Mouse (Mus musculus): ENCODE measurements around the gene Gapvd1.
A peak's percentile ranks its signal among the peaks of the same experiment; 100 is the strongest.
"Not testable (repeated sequence)": the region's sequence is repeated elsewhere in the genome, so short reads cannot be mapped to it uniquely, and the experiment has no call there.

The Gapvd1 gene

DNA sequence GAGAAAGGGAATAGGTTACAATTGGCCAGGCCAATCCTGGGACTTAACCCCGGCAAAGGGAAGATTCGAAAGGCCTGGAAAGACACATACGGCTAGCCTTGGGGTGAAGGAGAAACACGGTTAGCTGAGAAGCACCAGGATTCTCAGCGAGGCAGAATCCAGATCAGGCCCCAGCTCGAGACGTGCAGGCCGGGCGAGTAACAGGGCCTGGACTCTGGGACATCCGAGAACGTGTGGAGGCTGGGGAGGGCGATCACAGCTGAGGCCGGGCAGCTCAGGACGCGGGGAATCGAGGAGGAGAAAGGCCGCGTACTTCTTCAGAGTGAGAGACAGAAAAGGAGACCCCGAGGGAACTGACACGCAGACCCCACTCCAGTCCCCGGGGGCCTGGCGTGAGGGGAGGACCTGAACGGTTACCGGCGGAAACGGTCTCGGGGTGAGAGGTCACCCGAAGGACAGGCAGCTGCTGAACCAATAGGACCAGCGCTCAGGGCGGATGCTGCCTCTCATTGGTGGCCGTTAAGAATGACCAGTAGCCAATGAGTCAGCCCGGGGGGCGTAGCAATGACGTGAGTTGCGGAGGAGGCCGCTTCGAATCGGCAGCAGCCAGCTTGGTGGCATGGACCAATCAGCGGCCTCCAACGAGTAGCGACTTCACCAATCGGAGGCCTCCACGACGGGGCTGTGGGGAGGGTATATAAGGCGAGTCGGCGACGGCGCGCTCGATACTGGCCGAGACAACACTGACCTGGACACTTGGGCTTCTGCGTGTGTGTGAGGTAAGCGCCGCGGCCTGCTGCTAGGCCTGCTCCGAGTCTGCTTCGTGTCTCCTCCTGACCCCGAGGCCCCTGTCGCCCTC lies 16.6 kb upstream of the Gapvd1 start, which contains the start of gene Hspa5:
TSS of gene Hspa5 (plus strand) at position 603 of the 859 bp plus-strand sequence.
- DNase-seq (ENCODE audit: low read depth, low spot score), result peak; percentile 100

GRCm38 (mm10) chr2:34770951-34771350 lies 15.9 kb upstream of the Gapvd1 start:
- DNase-seq (ENCODE audit: low read depth, low spot score), result no peak

DNA sequence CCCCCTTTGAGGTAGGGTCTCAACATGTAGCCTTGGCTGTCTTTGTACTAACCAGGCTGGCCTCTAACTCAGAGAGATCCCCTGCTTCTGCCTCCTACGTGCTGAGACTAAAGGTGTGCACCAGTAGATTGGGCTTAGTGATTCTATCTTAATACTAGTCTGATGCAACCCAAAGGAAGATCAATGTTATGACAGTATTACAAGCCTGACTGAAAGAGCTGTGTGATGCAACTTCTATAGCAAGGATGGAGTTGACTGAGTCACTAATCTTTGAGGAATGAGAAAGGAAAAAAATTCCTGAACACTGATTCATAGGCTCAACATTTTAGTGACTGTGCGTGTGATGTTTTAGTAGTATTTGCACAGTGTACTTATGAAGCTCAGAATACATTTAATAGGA lies 15.0 kb upstream of the Gapvd1 start:
- DNase-seq (ENCODE audit: low read depth, low spot score), result no peak

DNA sequence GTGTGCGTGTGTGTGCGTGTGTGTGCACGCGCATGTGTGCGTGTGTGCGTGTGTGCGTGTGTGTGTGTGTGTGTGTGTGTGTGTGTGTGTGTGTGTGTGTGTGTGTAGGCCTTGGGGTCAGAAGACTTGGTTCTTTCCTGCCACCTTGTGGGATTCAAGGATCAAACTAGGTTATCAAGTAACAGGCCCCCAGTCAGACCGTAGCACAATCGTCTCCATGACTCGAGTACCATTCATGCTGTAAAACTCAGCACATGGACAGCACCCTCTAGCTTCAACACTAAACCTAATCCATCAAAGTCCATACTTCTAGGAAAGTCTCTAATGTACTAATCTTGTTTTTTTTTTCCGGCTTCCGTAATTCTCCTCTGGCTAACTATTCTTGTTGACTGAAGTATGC lies 9.8 kb upstream of the Gapvd1 start:
- DNase-seq (ENCODE audit: low read depth, low spot score), result no peak

GRCm38 (mm10) chr2:34762872-34763271 lies 7.8 kb upstream of the Gapvd1 start:
- no peak for DNase-seq (ENCODE audit: low read depth, low spot score)

GRCm38 (mm10) chr2:34762174-34762573 lies 7.1 kb upstream of the Gapvd1 start:
- DNase-seq (ENCODE audit: low read depth, low spot score), result no peak

GRCm38 (mm10) chr2:34761272-34761671 lies 6.2 kb upstream of the Gapvd1 start:
- not testable (repeated sequence) for DNase-seq (ENCODE audit: low read depth, low spot score)

GRCm38 (mm10) chr2:34757341-34757740 lies 2.3 kb upstream of the Gapvd1 start:
- no peak for DNase-seq (ENCODE audit: low read depth, low spot score)

DNA sequence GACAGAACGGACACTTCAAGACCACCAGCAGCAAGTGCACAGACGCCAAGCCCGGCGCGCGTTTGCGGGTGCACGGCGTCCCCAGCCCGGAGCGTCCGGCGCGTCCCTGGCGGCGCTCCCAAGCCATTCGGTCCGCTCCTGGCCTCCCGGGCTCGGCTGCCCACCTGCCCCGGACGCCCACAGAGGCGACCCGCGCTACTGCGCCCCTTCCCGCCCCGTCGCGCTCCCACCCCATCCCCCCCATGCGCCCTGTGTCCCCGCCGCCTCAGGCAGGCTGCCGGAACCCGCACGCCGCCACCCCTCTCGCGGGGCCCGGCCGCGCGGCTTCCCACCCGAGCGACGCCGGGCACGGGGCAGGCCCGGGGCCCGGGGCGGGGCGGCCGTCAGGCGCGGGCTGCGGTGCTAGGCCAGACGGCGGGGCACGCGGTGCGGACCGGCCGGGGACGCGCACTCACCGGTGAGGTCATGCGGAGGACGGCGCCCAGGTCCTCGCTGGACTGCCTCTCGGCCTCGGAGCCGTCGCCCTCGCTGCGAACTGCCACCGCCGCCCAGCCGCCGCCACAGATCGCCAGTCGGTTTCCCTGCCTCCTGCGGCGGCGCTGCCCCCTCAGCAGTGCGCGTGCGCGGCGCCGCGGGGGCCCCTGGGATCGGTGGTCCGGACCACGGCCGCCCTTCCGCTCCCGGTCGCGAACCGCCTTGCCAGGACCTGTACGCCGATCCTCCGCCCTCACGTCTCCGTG lies 1.1 kb downstream of the Gapvd1 start:
- peak; percentile 67 for DNase-seq (ENCODE audit: low read depth, low spot score)

- no peak for DNase-seq (ENCODE audit: low read depth, low spot score)
These were observed 4.8 kb downstream of the Gapvd1 start for GRCm38 (mm10) chr2:34750245-34750644.

- no peak for DNase-seq (ENCODE audit: low read depth, low spot score)
These were observed 6.6 kb downstream of the Gapvd1 start for GRCm38 (mm10) chr2:34748479-34748878.

- DNase-seq (ENCODE audit: low read depth, low spot score), result no peak
These were observed 9.4 kb downstream of the Gapvd1 start for GRCm38 (mm10) chr2:34745673-34746072.

DNA sequence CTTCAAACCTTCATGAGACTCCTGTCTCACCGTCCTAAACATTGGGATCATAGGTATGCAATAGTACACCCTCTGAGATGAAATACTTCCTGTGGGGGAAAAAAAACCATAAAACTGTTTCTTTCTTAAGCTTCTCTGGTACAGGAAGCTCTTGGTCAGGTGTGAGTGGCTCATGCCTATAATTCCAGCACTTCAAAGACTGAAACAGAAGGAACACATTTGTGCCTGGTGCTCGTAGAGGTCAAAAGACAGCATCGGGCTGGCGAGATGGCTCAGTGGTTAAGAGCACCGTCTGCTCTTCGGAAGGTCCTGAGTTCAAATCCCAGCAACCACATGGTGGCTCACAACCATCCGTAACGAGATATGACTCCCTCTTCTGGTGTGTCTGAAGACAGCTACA lies 10.6 kb downstream of the Gapvd1 start:
- DNase-seq (ENCODE audit: low read depth, low spot score), result no peak

- no peak for DNase-seq (ENCODE audit: low read depth, low spot score)
These were observed 12.4 kb downstream of the Gapvd1 start for GRCm38 (mm10) chr2:34742675-34743074.

DNA sequence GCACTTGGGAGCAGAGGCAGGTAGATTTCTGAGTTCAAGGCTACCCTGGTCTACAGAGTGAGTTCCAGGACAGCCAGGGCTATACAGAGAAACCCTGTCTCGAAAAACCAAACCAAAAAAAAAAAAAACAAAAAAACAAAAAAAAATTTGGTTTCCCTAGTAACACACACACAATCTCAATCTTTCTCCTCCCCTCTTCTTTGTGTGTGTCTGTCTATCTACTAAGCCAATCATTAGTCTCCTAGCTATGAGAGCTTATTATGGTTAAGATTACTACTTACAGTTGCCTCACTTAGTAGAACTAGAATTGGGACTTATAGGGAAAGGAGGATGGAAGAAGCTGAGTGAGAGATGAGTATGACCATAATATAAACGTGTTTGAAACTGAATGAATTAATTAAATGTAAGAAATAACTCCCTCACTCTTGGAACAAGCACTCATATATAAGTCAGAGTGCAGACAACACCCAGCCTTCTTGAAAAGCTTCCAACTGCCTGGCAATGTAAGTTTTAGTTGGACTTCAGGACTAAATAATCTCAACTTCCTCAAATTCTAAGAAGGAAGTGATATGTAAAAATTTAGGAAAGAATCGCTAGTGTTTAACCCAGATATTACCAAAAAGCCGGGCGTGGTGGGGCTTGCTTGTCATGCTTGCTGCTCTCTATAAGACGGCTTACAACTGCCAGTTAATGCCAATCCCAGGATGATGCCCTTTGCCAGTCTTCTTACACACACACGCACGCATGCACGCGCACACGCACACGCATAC lies 13.5 kb downstream of the Gapvd1 start:
- no peak for DNase-seq (ENCODE audit: low read depth, low spot score)

GRCm38 (mm10) chr2:34739684-34740391 lies 15.2 kb downstream of the Gapvd1 start:
- DNase-seq (ENCODE audit: low read depth, low spot score), result no peak

DNA sequence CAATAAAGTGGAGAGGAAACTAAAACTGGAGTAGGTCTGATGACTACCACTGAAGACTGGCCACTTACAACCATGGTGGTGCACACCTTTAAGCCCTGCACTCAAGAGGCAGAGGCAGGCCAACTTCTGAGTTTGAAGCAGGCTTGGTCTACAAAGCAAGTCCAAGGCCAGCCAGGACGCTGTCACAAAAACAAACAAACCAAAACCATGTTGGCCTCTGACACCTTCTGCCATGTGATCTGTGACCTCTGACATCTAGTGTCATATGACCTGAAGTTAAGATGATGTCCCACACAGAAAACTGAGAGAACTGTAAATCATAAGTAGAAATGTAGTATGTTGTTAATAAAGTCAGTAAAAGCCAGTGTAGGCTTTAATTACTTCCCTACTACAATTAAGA lies 17.1 kb downstream of the Gapvd1 start:
- no peak for DNase-seq (ENCODE audit: low read depth, low spot score)

GRCm38 (mm10) chr2:34736626-34737025 lies 18.4 kb downstream of the Gapvd1 start:
- DNase-seq (ENCODE audit: low read depth, low spot score), result no peak

DNA sequence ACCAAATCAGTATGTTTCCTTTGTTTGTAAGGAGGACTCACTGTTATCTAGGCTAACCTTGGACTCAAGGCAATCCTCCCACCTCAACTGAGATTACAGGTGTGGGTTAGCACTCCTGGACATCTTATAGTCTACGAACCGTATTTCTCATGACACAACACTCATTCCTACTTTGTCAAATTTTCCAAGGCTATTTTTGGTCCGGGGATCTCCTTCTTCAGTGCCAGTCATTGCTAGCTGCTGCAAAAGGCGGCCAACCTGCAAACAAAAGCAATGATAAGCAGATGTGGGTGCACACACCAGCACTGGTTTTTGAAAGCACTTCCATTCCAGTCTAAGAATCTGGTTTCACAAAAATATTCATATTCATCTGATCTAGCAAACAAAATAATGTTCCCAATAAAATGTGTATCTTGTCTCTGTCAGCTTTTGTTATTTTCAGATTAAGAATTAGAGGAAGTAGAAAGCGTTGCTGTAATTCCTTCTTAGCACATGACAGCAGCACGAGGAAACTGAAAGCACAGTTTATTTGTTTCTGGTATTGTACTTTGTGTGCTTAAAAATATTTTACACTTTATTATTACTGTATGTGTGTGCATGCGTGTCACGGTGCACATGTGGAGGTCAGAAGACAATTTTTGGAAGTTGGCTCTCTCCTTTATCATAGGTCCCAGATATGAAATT lies 27.8 kb downstream of the Gapvd1 start:
- no peak for DNase-seq (ENCODE audit: low read depth, low spot score)

GRCm38 (mm10) chr2:34725269-34725668 lies 29.8 kb downstream of the Gapvd1 start:
- no peak for DNase-seq (ENCODE audit: low read depth, low spot score)

GRCm38 (mm10) chr2:34718196-34718595 lies 36.8 kb downstream of the Gapvd1 start:
- DNase-seq (ENCODE audit: low read depth, low spot score), result no peak

All from telencephalon, adult 2 months (tissue).